Mouse (Mus musculus): ENCODE measurements around the gene Med12l.

DNA sequence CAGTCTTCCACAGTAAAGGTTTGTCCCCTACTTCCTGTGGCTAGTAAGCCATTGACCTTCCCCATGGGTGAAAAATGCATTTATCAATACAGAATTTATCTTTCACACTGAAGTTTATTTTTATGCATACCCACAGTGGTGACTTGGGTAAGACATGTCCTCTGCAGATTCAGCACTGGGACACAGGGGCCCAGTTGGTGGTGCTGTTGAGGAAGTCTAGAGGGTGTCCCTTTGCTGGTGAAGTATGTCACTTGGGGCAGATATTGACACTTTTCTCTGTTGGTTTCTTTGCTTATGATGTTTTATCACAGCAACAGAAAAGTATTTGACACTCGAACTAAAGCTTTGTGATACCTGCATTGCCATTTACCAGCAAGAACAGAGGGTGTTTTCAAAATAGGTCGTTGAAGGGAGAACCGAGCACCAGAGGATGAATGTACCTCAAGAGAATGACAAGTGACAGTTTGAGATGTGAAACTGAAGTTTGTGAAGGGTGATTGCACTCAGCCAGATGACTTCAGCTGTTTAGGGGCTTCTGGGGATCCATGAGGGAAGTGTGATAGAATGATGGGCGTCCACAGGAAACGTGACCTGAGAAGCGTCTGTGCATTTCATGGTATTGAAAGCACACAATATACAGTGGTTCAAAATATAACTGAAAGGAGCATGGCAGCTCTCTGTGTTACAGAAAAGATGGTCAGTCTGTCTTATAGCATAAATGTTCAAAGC, 169.0 kb downstream of the Med12l start:
- TF ChIP-seq CTCF (IDR thresholded peaks at IDR 0.05; ENCODE audit: low read depth) (no peak), EP300 (IDR thresholded peaks at IDR 0.05; ENCODE audit: low read depth) (no peak)
